Mouse (Mus musculus) hindbrain, embryonic 11.5 days (tissue): ENCODE data around the gene Gstp3. TPM values are rescaled to one million over a fixed set of nuclear protein-coding genes. Genes with fewer than 3 reads are reported as not detected.

Experiments used
- ATAC-seq: fragments of 200-750 bp; cut with Nextera tagmentation; 2 replicates; pipeline ENCODE4 v1.8.0; 2017; ENCODE audit warnings: mild to moderate bottlenecking, moderate TSS enrichment, moderate library complexity; ENCODE audit not compliant: low FRiP score
- DNase-seq: peaks from one replicate; pipeline ENCODE4 v3.0.0-alpha.2; 2015; ENCODE audit warnings: low spot score
- H3K27ac ChIP-seq: fragments of 300-500 bp; sonication (generic); 2 replicates; pipeline ENCODE4 v1.5.1; 2014; ENCODE audit warnings: mild to moderate bottlenecking, low read depth, low read length
- H3K27me3 ChIP-seq: fragments of 300-500 bp; sonication (generic); 2 replicates; pipeline ENCODE4 v1.6.1; 2014; ENCODE audit warnings: mild to moderate bottlenecking, low read length, moderate library complexity, mixed read lengths; ENCODE audit not compliant: control insufficient read depth, insufficient read depth
- H3K36me3 ChIP-seq: fragments of 300-500 bp; sonication (generic); 2 replicates; pipeline ENCODE4 v1.6.1; 2014; ENCODE audit warnings: mild to moderate bottlenecking, low read length, moderate library complexity, mixed read lengths; ENCODE audit not compliant: control insufficient read depth, insufficient read depth
- H3K4me1 ChIP-seq: fragments of 300-500 bp; sonication (generic); replicated peaks from 2 replicates; pipeline ENCODE4 v1.6.1; 2014; ENCODE audit warnings: low read length, mixed read lengths; ENCODE audit not compliant: control insufficient read depth, insufficient read depth
- H3K4me2 ChIP-seq: fragments of 300-500 bp; sonication (generic); replicated peaks from 2 replicates; pipeline ENCODE4 v1.6.1; 2014; ENCODE audit warnings: mild to moderate bottlenecking, low read depth, low read length
- H3K4me3 ChIP-seq: fragments of 300-500 bp; sonication (generic); 2 replicates; pipeline ENCODE4 v1.5.1; 2014; ENCODE audit warnings: low read depth, low read length
- H3K9ac ChIP-seq: fragments of 300-500 bp; sonication (generic); 2 replicates; pipeline ENCODE4 v1.6.1; 2014; ENCODE audit warnings: low read depth, low read length
- H3K9me3 ChIP-seq: fragments of 300-500 bp; sonication (generic); 2 replicates; pipeline ENCODE4 v1.6.1; 2016; ENCODE audit warnings: low read length; ENCODE audit not compliant: control insufficient read depth
- WGBS: fragments of 180-500 bp; shearing (Covaris S2); extraction: QIAGEN DNeasy Blood & Tissue Kit; methylation state at CpG from one replicate; pipeline ENCODE4 v1.1.7; 2014; 5-methylcytosine and 5-hydroxymethylcytosine counted together
- polyA plus RNA-seq: library from polyadenylated mRNA; unstranded; fragments of >200 nt; fragmentation: Nextera tagmentation; extraction: Ambion mirVana; gene quantifications from 2 replicates; pipeline ENCODE4 v1.2.1, GENCODE M21; 2014

Gene Gstp3
- polyA plus RNA-seq, 1 experiment from 2014 or later, result not detected

- H3K27ac ChIP-seq, result no peak overlapping the region
- H3K9ac ChIP-seq, result peak overlapping the region; percentile 48; the same call in 1 of the 2 replicates
- H3K4me2 ChIP-seq, result peak overlapping the region; percentile 89
- ATAC-seq (peak; percentile 8; the same call in 1 of the 2 replicates), DNase-seq (peak; percentile 70)
- peak overlapping the region; percentile 46 for H3K4me3 ChIP-seq
- WGBS, result under 1% methylated on average over 52 of the region's 52 CpGs
- peaks cover 23% of the 10 kb centered on the region for H3K27me3 ChIP-seq
- peaks cover 14% of the 10 kb centered on the region for H3K4me1 ChIP-seq
- H3K36me3 ChIP-seq, result no peaks in the 10 kb centered on the region
- H3K9me3 ChIP-seq, result no peaks in the 10 kb centered on the region
Measured at GRCm38 (mm10) chr19:4100718-4101261, 41.4 kb upstream of the Gstp3 start.

- Histone ChIP-seq H3K9ac (peak within 1 kb of the TSS; percentile 48), H3K4me3 (peak within 1 kb of the TSS; percentile 46), H3K4me1 (peaks cover 14% of the 10 kb centered on the region), H3K4me2 (peak within 1 kb of the TSS; percentile 89), H3K9me3 (no peaks in the 10 kb centered on the region), H3K27me3 (peaks cover 23% of the 10 kb centered on the region), H3K27ac (no peak within 1 kb of the TSS), H3K36me3 (no peaks in the 10 kb centered on the region)
- 1% methylated on average over 53 of the region's 53 CpGs for WGBS
- no peak for ATAC-seq
- DNase-seq, result peak; percentile 59
Measured at GRCm38 (mm10) chr19:4099837-4100717, 40.7 kb upstream of the Gstp3 start, which contains the start of gene Pitpnm1. TSS of gene Pitpnm1 (plus strand) at chr19:4099998.

- WGBS, result 19% methylated on average over 9 of the region's 9 CpGs
- H3K4me1 ChIP-seq, result peaks cover 14% of the 10 kb centered on the region
- no peaks in the 10 kb centered on the region for H3K9me3 ChIP-seq
- H3K36me3 ChIP-seq, result no peaks in the 10 kb centered on the region
- H3K4me2 ChIP-seq, result 0 out of 2 replicates have a peak overlapping the region, but pooled peaks have one; percentile 11
- H3K9ac ChIP-seq, result no peak overlapping the region
- H3K27me3 ChIP-seq, result peaks cover 23% of the 10 kb centered on the region
- DNase-seq (peak; percentile 93), ATAC-seq (no peak)
- no peak overlapping the region for H3K27ac ChIP-seq
- H3K4me3 ChIP-seq, result no peak overlapping the region
Measured at GRCm38 (mm10) chr19:4099056-4099455, 39.7 kb upstream of the Gstp3 start.

DNA sequence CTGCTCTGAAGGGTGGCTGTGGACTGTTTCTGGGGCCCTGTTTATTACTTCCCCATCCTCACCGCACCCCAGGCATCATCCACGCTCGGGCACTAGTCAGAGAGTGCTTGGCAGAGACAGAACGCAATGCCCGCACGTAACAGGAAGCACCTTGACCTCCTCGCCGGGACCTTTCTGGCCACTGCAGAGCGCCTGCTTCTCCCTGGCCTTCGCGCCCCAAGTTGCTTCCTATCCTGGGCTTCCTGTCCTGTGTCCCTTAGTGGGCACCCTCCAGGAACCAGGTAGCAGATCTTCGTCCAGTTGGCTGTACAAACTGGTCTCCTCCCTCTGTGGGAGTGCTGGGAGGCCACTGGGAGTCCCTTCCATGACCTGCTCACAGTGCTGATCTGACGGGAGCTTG lies 39.1 kb upstream of the Gstp3 start:
- H3K4me1 ChIP-seq, result peaks cover 14% of the 10 kb centered on the region
- no peak overlapping the region for H3K4me3 ChIP-seq
- H3K27ac ChIP-seq, result no peak overlapping the region
- H3K9me3 ChIP-seq, result no peaks in the 10 kb centered on the region
- 89% methylated on average over 13 of the region's 13 CpGs for WGBS
- peaks cover 23% of the 10 kb centered on the region for H3K27me3 ChIP-seq
- DNase-seq (no peak), ATAC-seq (no peak)
- no peak overlapping the region for H3K9ac ChIP-seq
- no peaks in the 10 kb centered on the region for H3K36me3 ChIP-seq
- H3K4me2 ChIP-seq, result no peak overlapping the region

DNA sequence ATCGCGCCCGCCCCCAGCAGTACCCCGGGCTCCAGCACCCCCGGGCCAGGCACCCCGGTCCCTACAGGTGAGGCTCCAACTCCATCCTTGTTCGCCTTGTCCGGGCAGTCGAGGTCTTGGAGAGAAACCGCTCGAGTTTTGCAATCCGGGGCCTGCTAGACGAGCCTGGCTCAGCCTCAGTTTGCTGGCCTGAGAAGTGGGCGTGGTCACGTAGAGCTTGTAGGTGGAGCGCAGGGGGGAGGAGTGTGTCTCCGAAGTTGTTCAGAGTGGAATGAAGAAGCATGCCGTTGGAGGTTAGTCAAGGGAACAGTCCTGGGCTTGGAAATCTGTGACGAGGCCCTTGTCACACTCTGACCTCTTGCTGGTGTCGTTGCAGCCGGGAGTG lies 38.1 kb upstream of the Gstp3 start:
- 0 out of 2 replicates have a peak overlapping the region, but pooled peaks have one; percentile 17 for H3K27ac ChIP-seq
- peak overlapping the region; percentile 57 for H3K4me3 ChIP-seq

GRCm38 (mm10) chr19:4096642-4097440 lies 37.5 kb upstream of the Gstp3 start, which contains the start of gene Cdk2ap2:
TSS of gene Cdk2ap2 (plus strand) at chr19:4097182.
- H3K4me3 ChIP-seq, result peak within 1 kb of the TSS; percentile 57
- peak within 1 kb of the TSS; percentile 86 for H3K27ac ChIP-seq
- peak within 1 kb of the TSS; percentile 61 for H3K4me2 ChIP-seq
- no peaks in the 10 kb centered on the region for H3K9me3 ChIP-seq
- peak; percentile 100 for DNase-seq
- H3K36me3 ChIP-seq, result no peaks in the 10 kb centered on the region
- WGBS, result under 1% methylated on average over 65 of the region's 65 CpGs
- peak; percentile 90 for ATAC-seq
- peaks cover 14% of the 10 kb centered on the region for H3K4me1 ChIP-seq
- H3K9ac ChIP-seq, result peak within 1 kb of the TSS; percentile 69
- peaks cover 18% of the 10 kb centered on the region for H3K27me3 ChIP-seq

More for the DNA sequence above, 38.1 kb upstream of the Gstp3 start:
- peaks cover 14% of the 10 kb centered on the region for H3K4me1 ChIP-seq
- H3K9me3 ChIP-seq, result no peaks in the 10 kb centered on the region
- 1% methylated on average over 21 of the region's 21 CpGs for WGBS
- no peak for ATAC-seq
- H3K27me3 ChIP-seq, result peaks cover 21% of the 10 kb centered on the region
- H3K36me3 ChIP-seq, result no peaks in the 10 kb centered on the region
- H3K9ac ChIP-seq, result peak overlapping the region; percentile 35
- no peak for DNase-seq
- H3K4me2 ChIP-seq, result peak overlapping the region; percentile 61

GRCm38 (mm10) chr19:4095802-4096201 lies 36.4 kb upstream of the Gstp3 start:
- no peak overlapping the region for H3K4me2 ChIP-seq
- H3K27me3 ChIP-seq, result peaks cover 8% of the 10 kb centered on the region
- ATAC-seq (no peak), DNase-seq (no peak)
- no peak overlapping the region for H3K27ac ChIP-seq
- 73% methylated on average over 3 of the region's 3 CpGs for WGBS
- H3K36me3 ChIP-seq, result no peaks in the 10 kb centered on the region
- no peak overlapping the region for H3K9ac ChIP-seq
- H3K4me3 ChIP-seq, result no peak overlapping the region
- peaks cover 9% of the 10 kb centered on the region for H3K4me1 ChIP-seq
- no peaks in the 10 kb centered on the region for H3K9me3 ChIP-seq

DNA sequence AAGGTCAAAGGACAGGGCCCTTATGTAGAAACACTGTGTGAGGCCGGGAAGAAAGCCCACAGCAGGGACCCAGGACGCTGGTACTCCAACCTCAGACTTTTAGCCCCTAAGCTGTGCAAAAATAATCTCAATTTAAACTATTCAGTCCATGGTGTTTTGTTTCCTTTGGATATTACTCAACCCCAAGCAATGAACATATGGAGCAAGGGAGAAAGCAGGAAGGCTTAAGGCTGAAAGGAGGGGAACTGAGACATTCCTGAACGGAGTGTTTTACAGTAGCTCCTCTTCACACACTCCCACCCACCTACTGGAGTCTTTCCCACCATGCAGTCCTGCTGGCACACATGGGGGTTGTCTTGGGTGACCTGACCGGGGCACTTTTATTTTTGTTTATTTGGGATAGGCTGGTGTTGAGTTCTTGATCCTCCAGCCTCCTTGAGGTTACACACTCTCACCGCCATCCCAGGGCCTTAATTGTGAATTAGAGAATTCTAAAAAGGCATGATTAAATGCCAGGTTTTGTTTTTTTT lies 35.5 kb upstream of the Gstp3 start:
- peaks cover 2% of the 10 kb centered on the region; the same call in 1 of the 2 replicates for H3K27me3 ChIP-seq
- H3K27ac ChIP-seq, result no peak overlapping the region
- ATAC-seq (no peak), DNase-seq (no peak)
- peaks cover 5% of the 10 kb centered on the region for H3K4me1 ChIP-seq
- WGBS, result 74% methylated on average over 5 of the region's 5 CpGs
- no peaks in the 10 kb centered on the region for H3K9me3 ChIP-seq
- H3K4me2 ChIP-seq, result no peak overlapping the region
- H3K9ac ChIP-seq, result no peak overlapping the region
- H3K4me3 ChIP-seq, result no peak overlapping the region
- no peaks in the 10 kb centered on the region for H3K36me3 ChIP-seq
